Mouse (Mus musculus): ENCODE results near the gene Hmgn2.
"Not testable (repeated sequence)": the region's sequence is repeated elsewhere in the genome, so short reads cannot be mapped to it uniquely, and the experiment has no call there.

Gene Hmgn2

DNA sequence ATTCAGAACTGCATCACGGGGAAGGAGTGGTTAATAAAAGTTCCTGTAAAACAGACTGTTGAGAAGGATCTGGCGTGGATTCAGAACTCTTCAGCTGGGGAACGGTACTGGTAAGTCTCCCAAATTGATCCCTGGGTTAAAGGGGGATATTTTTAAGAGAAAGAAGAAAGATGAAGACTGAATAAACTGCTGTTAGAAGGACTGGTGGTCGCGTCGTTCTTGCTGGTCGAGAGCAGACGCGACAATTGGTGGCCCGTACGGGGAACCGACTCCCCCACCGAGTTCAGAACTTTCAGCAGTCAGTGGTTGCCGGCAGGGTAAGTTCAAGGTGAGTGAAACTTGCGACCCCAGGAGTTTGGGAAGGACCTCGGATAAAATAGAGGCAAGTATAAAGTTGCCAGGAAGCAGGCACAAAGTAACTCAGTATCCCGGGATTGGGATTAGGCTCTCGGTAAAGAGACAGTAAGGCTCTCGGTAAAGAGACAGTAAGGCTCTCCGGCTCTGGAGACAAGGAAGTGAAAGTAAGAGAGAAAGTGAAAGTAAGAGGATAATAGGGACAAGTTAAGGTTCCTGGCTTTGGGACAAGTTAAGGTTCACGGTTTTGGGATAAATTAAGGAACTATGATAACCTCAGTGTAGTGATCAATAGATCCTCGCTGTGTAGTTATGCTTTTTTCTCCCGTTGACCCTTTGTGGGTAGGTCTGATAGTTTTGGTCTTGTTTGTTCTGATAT is 50.2 kb downstream of the Hmgn2 start:
- DNase-seq = not testable (repeated sequence)

Measured in kidney, adult 11 months (tissue).